In genomic region chr8:84978248-84978940, GRCm38 (mm10) we compare ENCODE assay signal across 8 mouse cellular contexts. TPM values are rescaled to one million over a fixed set of nuclear protein-coding genes. Genes with fewer than 3 reads are reported as not detected.
DNase-seq lines count a peak whose midpoint lies in the region; ATAC-seq and TF ChIP-seq lines count a peak whose summit lies in the region.

Gene Junb, minus strand, starts transcription at chr8:84978718.

- ATAC-seq in hindbrain, embryonic 12.5 days (ENCODE audit: low FRiP score) = peak; percentile 32

- H3K9ac ChIP-seq in MEL (ENCODE audit: control insufficient read depth, low read depth, low read length, poor library complexity, severe bottlenecking) = peak within 1 kb of the TSS; percentile 88
- peak within 1 kb of the TSS; percentile 63 for H3K9ac ChIP-seq in hindbrain, embryonic 12.5 days

- H3K36me3 ChIP-seq in MEL (ENCODE audit: control insufficient read depth in 1 of 2, insufficient read depth in 2 of 2, low read length in 2 of 2) = peaks cover 0 to 23% of the 10 kb centered on the region in 2 experiments; a peak in 2 of 4 replicates
- H3K36me3 ChIP-seq in hindbrain, embryonic 12.5 days = peaks cover 9% of the 10 kb centered on the region; the same call in 1 of the 2 replicates

- DNase-seq in MEL (ENCODE audit: low read depth, low spot score) = peak; percentile 96
- DNase-seq in cerebellum, adult 9-10 months = peak; percentile 91
- DNase-seq in frontal cortex, postnatal 14 days (ENCODE audit: low spot score in 2 of 2) = peak; percentile 92 to 93
- DNase-seq in layer of hippocampus, postnatal 14 days (ENCODE audit: low spot score in 2 of 2) = peak; percentile 92 to 97
- peak; percentile 98 for DNase-seq in lung, postnatal 10 days
- DNase-seq in ovary, postnatal 14 days (ENCODE audit: low spot score) = peak; percentile 82
- DNase-seq in thymus, postnatal 10 days (ENCODE audit: low spot score in 2 of 2) = peak; percentile 91 to 92

- peak in 1 of 2 experiments; percentile 59; a peak in 2 of 4 replicates for TF ChIP-seq EP300 in MEL (IDR thresholded peaks at IDR 0.05; ENCODE audit: low read depth in 1 of 2, low read length in 2 of 2)

- no peak for TF ChIP-seq CTCF in MEL (IDR thresholded peaks at IDR 0.05 in 2 of 3, conservative IDR thresholded peaks at IDR 0.05 in 1 of 3; ENCODE audit: control insufficient read depth in 1 of 3, insufficient read depth in 1 of 3, low read depth in 2 of 3, low read length in 3 of 3, poor library complexity in 1 of 3, severe bottlenecking in 1 of 3)

- WGBS in hindbrain, embryonic 12.5 days = under 1% methylated on average over 63 of the region's 63 CpGs

- H3K4me2 ChIP-seq in hindbrain, embryonic 12.5 days (replicated peaks) = peak within 1 kb of the TSS; percentile 95

- peaks cover 22% of the 10 kb centered on the region for H3K79me2 ChIP-seq in MEL (ENCODE audit: control insufficient read depth, insufficient read depth, low read length, poor library complexity)

- peaks cover 12 to 52% of the 10 kb centered on the region in 2 experiments for H3K4me1 ChIP-seq in MEL (ENCODE audit: control insufficient read depth in 1 of 2, insufficient read depth in 2 of 2, low read length in 2 of 2)
- peaks cover 66% of the 10 kb centered on the region for H3K4me1 ChIP-seq in hindbrain, embryonic 12.5 days

- no peaks in the 10 kb centered on the region for H3K9me3 ChIP-seq in MEL (replicated peaks; ENCODE audit: insufficient read depth, low read length)
- no peaks in the 10 kb centered on the region for H3K9me3 ChIP-seq in hindbrain, embryonic 12.5 days (replicated peaks)

- H3K4me3 ChIP-seq in MEL (ENCODE audit: control insufficient read depth in 1 of 2, insufficient read depth in 1 of 2, low read depth in 2 of 2, low read length in 2 of 2) = peak within 1 kb of the TSS; percentile 84 to 86
- peak within 1 kb of the TSS; percentile 48 for H3K4me3 ChIP-seq in hindbrain, embryonic 12.5 days

- TF ChIP-seq POLR2A in MEL (IDR thresholded peaks at IDR 0.05; ENCODE audit: control insufficient read depth in 1 of 2, insufficient read depth in 1 of 2, low read depth in 1 of 2, low read length in 2 of 2, poor library complexity in 1 of 2) = peak; percentile 99 to 100

- peak within 1 kb of the TSS; percentile 89 for H3K27ac ChIP-seq in MEL (ENCODE audit: control insufficient read depth, low read depth, low read length)
- peak within 1 kb of the TSS; percentile 48 for H3K27ac ChIP-seq in hindbrain, embryonic 12.5 days

- no peak for TF ChIP-seq RAD21 in MEL (IDR thresholded peaks at IDR 0.05; ENCODE audit: low read depth, low read length)

- no peaks in the 10 kb centered on the region for H3K27me3 ChIP-seq in MEL (ENCODE audit: control insufficient read depth in 1 of 2, insufficient read depth in 2 of 2, low read length in 2 of 2)
- H3K27me3 ChIP-seq in hindbrain, embryonic 12.5 days = peaks cover 56% of the 10 kb centered on the region

TF ChIP-seq in MEL, 35 proteins besides CTCF, POLR2A, EP300 and RAD21:
- peak; percentile 100 for TF ChIP-seq SIN3A (IDR thresholded peaks at IDR 0.05; ENCODE audit: low read length)
- peak; percentile 97 for TF ChIP-seq TBP (IDR thresholded peaks at IDR 0.05; ENCODE audit: low read depth, low read length)
- TF ChIP-seq MYB (IDR thresholded peaks at IDR 0.05; ENCODE audit: low read depth, low read length) = no peak
- TF ChIP-seq GABPA (IDR thresholded peaks at IDR 0.05; ENCODE audit: low read depth, low read length) = no peak
- no peak for TF ChIP-seq ZKSCAN1 (IDR thresholded peaks at IDR 0.05; ENCODE audit: low read depth, low read length)
- TF ChIP-seq KAT2A (conservative IDR thresholded peaks at IDR 0.05; ENCODE audit: low read depth, low read length) = no peak; the same call in none of the 2 replicates
- TF ChIP-seq SMC3 (IDR thresholded peaks at IDR 0.05; ENCODE audit: low read depth, low read length) = no peak
- peak; percentile 99 for TF ChIP-seq MAZ (IDR thresholded peaks at IDR 0.05; ENCODE audit: low read depth, low read length)
- no peak for TF ChIP-seq TAL1 (IDR thresholded peaks at IDR 0.05; ENCODE audit: low read length)
- TF ChIP-seq HCFC1 (IDR thresholded peaks at IDR 0.05; ENCODE audit: low read depth, low read length) = peak; percentile 79
- TF ChIP-seq NRF1 (IDR thresholded peaks at IDR 0.05; ENCODE audit: insufficient read depth, low read depth, low read length, poor library complexity, severe bottlenecking) = peak; percentile 17; the same call in 1 of the 2 replicates
- TF ChIP-seq ELF1 (IDR thresholded peaks at IDR 0.05; ENCODE audit: low read depth, low read length) = peak; percentile 99
- TF ChIP-seq MAX (IDR thresholded peaks at IDR 0.05; ENCODE audit: low read length) = peak; percentile 98
- TF ChIP-seq RCOR1 (IDR thresholded peaks at IDR 0.05; ENCODE audit: low read depth, low read length) = peak; percentile 49; the same call in 1 of the 2 replicates
- TF ChIP-seq TCF12 (IDR thresholded peaks at IDR 0.05; ENCODE audit: low read depth, low read length) = peak; percentile 74
- no peak for TF ChIP-seq UBTF (IDR thresholded peaks at IDR 0.05; ENCODE audit: borderline replicate concordance, insufficient read depth, low read depth, low read length)
- TF ChIP-seq CHD1 (IDR thresholded peaks at IDR 0.05; ENCODE audit: low read depth, low read length) = no peak
- peak; percentile 95 for TF ChIP-seq ETS1 (IDR thresholded peaks at IDR 0.05; ENCODE audit: low read depth, low read length)
- peak; percentile 90 for TF ChIP-seq POLR2AphosphoS5 (IDR thresholded peaks at IDR 0.05; ENCODE audit: borderline replicate concordance, low read depth, low read length)
- no peak for TF ChIP-seq JUND (IDR thresholded peaks at IDR 0.05; ENCODE audit: low read depth, low read length)
- no peak for TF ChIP-seq GATA1 (IDR thresholded peaks at IDR 0.05; ENCODE audit: low read depth, low read length)
- peak; percentile 57; the same call in 1 of the 2 replicates for TF ChIP-seq BHLHE40 (IDR thresholded peaks at IDR 0.05; ENCODE audit: borderline replicate concordance, low read depth, low read length)
- peak; percentile 100 for TF ChIP-seq NELFE (IDR thresholded peaks at IDR 0.05; ENCODE audit: low read depth, low read length)
- TF ChIP-seq POLR2AphosphoS2 (IDR thresholded peaks at IDR 0.05; ENCODE audit: low read length) = peak; percentile 100
- 0 out of 2 replicates have a peak, but pooled peaks have one; percentile 13 for TF ChIP-seq MEF2A (IDR thresholded peaks at IDR 0.05; ENCODE audit: extremely low read depth, insufficient replicate concordance, low read depth, low read length, poor library complexity, severe bottlenecking)
- TF ChIP-seq CHD2 (IDR thresholded peaks at IDR 0.05; ENCODE audit: low read length) = 0 out of 2 replicates have a peak, but pooled peaks have one; percentile 20
- no peak; the same call in 1 of the 2 replicates for TF ChIP-seq MAFK (IDR thresholded peaks at IDR 0.05; ENCODE audit: borderline replicate concordance, low read depth, low read length)
- TF ChIP-seq MXI1 (IDR thresholded peaks at IDR 0.05; ENCODE audit: low read depth, low read length) = peak; percentile 98
- TF ChIP-seq ZC3H11A (IDR thresholded peaks at IDR 0.05; ENCODE audit: low read depth, low read length) = no peak
- 0 out of 2 replicates have a peak, but pooled peaks have one; percentile 5 for TF ChIP-seq ZNF384 (IDR thresholded peaks at IDR 0.05; ENCODE audit: low read depth, low read length)
- no peak for TF ChIP-seq USF2 (IDR thresholded peaks at IDR 0.05; ENCODE audit: borderline replicate concordance in 1 of 2, insufficient read depth in 1 of 2, low read depth in 1 of 2, low read length in 2 of 2)
- TF ChIP-seq E2F4 (IDR thresholded peaks at IDR 0.05; ENCODE audit: borderline replicate concordance, low read depth, low read length) = no peak
- peak; percentile 57; the same call in 1 of the 2 replicates for TF ChIP-seq MYC (IDR thresholded peaks at IDR 0.05; ENCODE audit: low read depth, low read length)
- TF ChIP-seq ZMIZ1 (IDR thresholded peaks at IDR 0.05; ENCODE audit: low read depth, low read length) = peak; percentile 100
- TF ChIP-seq USF1 (IDR thresholded peaks at IDR 0.05; ENCODE audit: low read depth, low read length) = peak; percentile 58

RNA-seq across cellular contexts. Expression of gene Junb, which starts in this region (rescaled TPM):
- total RNA-seq in MEL (2012; rRNA removed) = 49.6 and 72.7 TPM in 2 replicates
- polyA plus RNA-seq in MEL (2012; ENCODE audit: insufficient read depth in 1 of 2, insufficient read length in 2 of 2, low read depth in 1 of 2, low replicate concordance in 2 of 2, missing spikeins in 1 of 2) = 10 to 100 TPM in 1 of 2 experiments, not detected in 1; 41.6 TPM
- polyA plus RNA-seq in hindbrain, embryonic 12.5 days (2016; fragmentation: Nextera tagmentation; extraction: Ambion mirVana) = 6.0 and 7.5 TPM in 2 replicates
- total RNA-seq in layer of hippocampus, postnatal 14 days (2021) = 10 to 100 TPM; 45.5 to 54.7 TPM

Comparison
In these comparisons a context has a peak if more than half of its experiments do, and no peak if none do; other contexts are left out.
1. Peak in every context shown above with its lines: DNase-seq, ATAC-seq, H3K4me3 ChIP-seq and H3K27ac ChIP-seq.